Mouse (Mus musculus): ENCODE measurements around the gene Vapb. TPM values are rescaled to one million over a fixed set of nuclear protein-coding genes. Genes with fewer than 3 reads are reported as not detected.

Gene Vapb
- total RNA-seq, 2 experiments from 2014 or later, result 122 to 125 TPM

DNA sequence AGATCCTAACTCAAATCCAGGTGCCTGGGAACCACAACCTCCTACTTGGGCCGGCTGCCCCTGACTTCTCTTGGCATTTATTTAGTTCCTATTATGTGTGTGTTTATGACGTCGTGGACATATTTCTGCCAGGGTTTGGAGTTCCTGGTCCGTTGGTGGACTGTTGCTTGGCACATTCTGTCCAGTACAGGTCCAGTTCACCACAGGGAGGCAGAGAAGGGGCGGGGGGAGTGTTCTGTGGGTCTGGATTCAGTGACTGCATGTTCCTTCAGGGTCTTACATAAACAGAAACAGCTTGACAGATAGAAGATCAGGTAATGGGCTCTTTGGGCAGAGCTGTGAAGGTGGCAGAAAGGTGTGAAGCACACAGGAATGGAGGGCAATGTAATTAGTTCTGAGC lies 75.8 kb downstream of the Vapb start:
- intact Hi-C loops (cut with DNase I), result no loop called here

DNA sequence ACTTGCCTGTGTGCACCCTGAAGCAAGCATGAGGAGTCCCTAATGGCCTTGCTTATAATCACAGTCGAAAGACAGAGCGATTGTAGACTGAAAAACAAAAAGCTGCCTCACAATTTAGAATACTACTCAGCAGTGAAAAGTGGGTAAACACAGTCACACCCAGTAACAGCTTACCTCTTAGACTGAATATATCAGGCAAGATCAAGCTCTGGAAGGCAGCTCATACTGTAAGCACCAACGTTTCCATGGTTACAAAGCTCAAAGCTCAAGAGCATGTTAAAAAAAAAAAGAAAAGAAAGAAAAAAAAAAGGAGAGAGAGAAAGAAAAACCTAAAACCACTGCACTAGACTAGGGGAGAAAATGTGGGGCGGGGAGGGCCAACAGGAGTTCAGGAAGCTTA lies 89.0 kb downstream of the Vapb start:
- intact Hi-C loops (cut with DNase I), result no loop called here
- DNase-seq (ENCODE audit: low spot score in 2 of 2), result no peak

More for the DNA sequence above, 75.8 kb downstream of the Vapb start:
- DNase-seq (ENCODE audit: low spot score in 2 of 2), result no peak

DNA sequence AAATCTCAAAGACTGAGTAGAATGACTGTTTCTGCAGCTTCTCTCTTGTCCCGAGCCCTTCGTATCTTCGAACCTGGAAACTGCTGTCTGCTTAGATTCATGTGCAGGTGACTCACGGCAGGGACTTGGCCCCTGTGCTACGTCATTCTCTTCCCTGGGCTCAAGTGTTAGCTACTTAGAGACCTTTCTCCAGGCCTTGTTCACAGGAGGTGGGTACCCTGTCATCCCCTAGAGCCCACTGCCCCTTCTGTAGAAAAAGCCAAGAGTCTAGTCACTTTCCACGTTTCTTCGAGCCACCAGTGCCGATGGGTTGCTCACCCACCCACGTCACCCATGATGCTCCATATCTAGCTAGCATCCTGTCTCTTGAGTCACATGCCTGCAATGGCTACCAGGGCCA lies 89.9 kb downstream of the Vapb start:
- intact Hi-C loops (cut with DNase I), result no loop called here
- DNase-seq (ENCODE audit: low spot score in 2 of 2), result no peak

DNA sequence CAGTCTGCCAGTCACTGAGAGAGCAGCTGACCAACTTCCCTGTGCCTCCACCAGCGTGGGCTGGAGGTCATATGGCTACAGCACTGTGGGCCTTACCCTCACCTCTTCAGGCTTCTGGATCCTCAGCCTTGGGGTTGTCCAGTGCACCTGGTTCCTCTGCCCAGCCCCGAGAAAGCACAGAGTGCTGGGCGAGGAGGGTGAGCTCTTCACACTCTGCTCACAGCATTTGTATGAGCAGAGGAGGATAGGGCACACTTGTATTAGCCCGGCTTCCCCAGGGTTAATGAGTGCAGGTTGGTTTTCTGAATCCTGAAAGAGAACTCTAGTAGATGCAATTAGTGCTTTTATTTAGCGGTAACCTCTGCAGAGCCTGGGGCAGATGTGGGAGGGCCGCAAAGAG lies 90.8 kb downstream of the Vapb start:
- intact Hi-C loops (cut with DNase I), result no loop called here
- no peak for DNase-seq (ENCODE audit: low spot score in 2 of 2)

DNA sequence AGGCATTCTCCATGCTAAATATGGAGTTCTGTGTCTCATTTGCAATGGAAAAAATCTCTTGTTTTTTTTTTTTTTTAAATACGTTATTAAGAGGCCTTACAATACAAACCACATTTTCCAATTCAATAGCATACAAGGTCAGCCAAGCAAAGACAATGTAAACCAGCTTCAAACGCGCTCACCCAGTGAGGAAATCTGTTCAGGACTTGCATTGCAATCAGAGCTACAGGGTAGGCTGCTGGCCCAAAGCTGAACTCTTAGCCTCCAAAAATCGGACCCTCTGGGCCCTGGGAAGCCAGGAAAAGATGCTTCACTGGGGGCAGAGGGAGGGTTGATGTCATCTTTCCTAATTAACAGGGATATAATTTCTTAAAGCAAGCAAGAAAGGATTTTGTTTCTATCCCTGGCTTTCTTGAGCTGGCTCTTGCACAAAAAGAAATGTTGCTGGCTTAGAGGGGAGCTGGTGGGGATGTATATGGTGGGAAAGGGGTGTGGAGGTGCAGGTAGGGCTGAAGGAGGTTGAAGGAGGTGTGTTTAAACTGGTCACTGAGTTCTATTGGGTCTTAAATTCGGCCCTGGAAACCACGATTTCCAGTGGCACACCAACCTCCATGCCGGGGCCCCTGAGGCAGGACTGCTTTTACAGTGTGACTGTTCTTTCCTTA lies 95.6 kb downstream of the Vapb start:
- DNase-seq (ENCODE audit: low spot score in 2 of 2), result no peak
- intact Hi-C loops (cut with DNase I), result no loop called here

Small RNA genes within 50 kb of the gene (microRNA-seq; reads per million reads assigned to microRNA genes)
- gene Mir6340, result not detected

Other genes starting within 250 kb of the Vapb start
- gene 1700021F07Rik, start 214.9 kb upstream of the Vapb start, total RNA-seq (2021), result not detected
- not detected for gene Ankrd60, start 159.1 kb upstream of the Vapb start, total RNA-seq (2021)
- 10 to 100 TPM; 25.6 to 27.2 TPM for gene Rab22a, start 77.8 kb upstream of the Vapb start, total RNA-seq (2021)
- not detected for gene 1700010B08Rik, start 18.1 kb upstream of the Vapb start, total RNA-seq (2021)

Data from left cerebral cortex, postnatal 36 days (tissue).